Mouse (Mus musculus): ENCODE measurements around the gene Tbc1d21.

Tbc1d21 gene

DNA sequence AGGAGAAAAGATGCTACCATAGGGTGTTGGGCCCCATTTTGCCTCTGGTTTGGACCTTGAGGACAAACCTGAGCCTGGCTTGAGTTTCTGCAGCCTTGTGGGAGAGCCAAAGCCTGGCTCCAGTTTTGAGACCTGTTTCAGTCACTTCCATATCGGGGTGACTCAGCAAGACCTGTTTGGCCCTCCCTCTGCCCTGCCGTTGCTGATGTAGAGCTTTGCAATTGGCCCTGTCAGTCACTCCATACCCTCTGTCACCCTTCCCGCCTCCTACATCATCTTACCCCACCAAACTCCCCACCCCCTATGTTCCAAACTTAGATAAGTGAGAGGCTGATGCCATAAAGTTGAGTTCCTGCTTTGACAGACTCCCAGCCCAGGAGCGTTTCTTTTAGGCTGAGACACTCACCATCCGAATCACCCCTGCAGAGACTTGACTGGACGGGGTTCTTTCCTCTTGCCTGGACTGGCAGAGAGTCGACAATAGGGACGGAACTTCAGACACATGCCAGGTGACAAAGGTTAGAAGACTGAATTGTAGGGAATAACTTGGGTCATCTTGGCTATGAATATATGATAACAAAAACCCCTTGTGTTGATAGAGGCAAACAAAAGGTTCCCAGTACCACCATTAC, 33.5 kb downstream of the Tbc1d21 start:
- DNase-seq: no peak

DNA sequence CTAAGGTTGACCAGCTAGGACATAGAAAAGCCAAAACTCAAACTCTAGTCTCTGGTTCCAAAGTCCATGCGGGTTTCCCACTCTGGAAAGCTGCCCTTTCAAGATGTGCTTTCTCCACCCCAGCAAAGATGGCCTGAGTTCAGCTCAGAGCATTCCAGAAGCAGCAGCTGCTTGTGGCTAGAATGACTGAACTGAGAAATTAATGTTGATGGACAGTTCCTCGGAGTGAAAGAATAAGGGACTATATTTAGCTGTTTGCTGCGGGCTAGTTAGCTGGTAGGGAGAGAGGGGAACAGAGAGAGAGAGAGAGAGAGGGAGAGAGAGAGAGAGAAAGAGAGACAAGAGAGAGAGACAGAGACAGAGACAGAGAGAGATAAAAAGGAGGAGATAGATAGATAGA, 39.0 kb downstream of the Tbc1d21 start:
- no peak for DNase-seq

DNA sequence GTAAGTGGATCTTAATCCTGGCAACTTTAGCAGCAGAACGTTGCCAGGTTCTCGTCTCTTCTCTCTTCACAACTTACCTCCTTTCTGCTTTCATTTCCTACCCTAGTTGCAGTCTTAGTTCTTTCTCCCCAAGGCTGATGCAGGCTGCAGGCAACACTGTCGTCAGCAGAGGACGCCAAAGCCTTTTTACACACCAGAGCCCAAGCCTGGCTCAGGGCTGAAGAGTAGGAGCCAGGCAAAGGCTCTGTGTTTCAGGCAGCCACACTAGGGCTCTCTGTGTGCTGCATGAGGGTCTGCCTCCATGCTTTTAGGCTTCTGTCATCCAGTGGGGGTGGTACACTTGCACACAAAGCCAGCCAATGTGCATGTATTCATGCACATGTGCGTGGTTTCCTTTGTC, 40.0 kb downstream of the Tbc1d21 start:
- peak in 1 of 2 experiments; percentile 36 for DNase-seq

DNA sequence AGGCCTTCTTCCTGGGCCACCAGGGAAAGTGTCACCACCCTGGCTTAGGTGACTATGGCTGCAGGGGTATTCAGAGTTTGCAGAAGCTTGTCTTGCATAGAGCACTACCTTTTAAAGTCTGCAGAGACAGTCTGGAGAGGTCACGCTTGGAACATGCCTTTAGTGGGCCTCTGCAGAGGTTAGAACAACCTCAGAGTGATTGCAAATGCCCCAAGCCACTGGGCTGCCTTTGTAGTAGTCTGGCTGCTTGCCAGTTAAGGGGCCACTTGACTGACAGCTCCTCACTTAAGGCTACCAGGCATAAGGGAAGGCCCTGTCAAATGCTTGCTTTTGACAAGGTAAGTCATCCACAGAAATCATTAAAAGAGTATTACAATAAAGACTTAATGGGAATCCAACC, 42.9 kb downstream of the Tbc1d21 start:
- no peak for DNase-seq

DNA sequence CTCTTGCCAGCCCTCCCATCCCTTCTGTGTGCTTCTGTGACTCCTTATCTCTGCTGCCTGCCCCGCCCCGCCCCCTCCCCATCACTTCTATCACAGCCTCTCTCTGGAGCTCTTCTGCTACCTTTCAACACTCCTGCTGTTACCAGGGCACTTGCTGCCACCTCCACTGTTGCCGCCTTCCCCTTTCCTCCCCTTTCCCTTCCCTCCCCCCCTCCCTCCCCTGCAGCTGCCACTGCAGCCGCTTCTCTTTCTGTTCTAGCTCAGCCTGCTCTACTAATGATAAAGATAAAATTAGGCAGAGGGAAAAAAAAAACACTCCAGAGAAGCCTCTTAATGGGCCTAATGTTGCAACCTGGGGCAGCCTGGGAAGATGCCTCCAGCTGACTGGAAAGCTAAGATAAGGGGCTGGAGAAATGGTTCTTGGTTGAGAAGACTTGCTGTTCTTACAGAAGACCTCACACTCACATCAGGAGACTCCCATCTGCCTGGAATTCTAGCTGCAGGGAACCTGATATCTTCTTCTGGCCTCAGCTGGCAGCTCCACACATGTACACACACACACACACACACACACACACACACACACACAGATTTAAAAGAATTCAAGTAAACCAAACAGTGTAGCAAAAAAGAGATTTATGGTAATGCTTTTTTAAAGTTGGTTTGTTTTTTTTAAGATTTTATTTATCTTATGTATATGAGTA, 43.6 kb downstream of the Tbc1d21 start:
- no peak for DNase-seq

DNA sequence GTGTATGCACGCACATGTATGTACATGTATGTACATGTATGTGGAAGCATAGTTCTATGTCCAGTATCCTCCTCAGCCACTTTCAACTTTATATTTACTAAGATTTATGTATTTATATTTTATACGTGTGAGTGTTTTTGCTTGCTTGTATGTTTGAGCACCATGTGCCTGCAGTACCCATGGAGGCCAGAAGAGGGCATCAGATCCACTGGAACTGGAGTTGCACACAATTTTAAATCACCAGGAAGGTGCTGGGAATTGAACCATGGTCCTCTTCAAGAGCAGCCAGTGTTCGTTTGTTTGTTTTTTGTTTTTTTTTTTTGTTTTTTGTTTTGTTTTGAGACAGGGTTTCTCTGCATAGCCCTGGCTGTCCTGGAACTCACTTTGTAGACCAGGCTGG, 48.6 kb downstream of the Tbc1d21 start:
- DNase-seq: no peak

DNA sequence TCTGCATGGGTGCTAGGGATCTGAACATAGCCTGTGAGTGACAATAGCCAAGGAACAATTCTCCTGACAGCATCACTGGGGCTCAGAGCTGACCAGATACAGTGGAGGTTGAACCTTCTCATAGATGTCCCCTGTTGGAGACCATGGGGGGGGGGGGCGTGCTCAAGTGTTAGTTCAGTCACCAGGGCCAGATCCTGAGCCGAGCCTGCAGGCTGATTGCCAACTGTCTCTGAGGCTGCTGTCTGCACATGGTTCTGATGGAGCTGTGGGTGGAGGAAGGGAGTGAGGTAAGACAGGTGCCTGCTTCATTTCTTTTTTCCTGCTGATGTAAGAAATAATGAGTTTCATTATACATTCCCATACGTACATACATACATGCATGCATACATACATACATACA, 51.9 kb downstream of the Tbc1d21 start:
- no peak for DNase-seq

DNA sequence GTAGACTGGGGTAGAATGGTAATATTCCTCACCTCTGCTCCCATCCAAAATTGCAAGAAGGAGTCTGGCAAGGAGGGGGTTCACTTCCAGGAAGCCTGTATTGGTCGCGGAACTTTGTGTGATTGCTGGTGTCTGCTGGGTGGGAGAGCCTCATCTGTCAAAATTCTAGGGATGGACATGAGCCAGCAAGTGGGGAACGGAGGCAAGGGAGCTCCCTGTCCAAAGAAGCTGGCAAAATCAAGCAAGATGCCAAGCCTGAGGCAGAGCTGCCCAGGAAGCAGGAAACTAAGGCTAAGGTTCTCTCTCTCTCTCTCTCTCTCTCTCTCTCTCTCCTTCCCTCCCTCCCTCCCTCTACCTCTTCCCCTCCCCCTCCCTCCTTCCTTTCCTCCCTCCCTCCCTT, 52.9 kb downstream of the Tbc1d21 start:
- DNase-seq: no peak

DNA sequence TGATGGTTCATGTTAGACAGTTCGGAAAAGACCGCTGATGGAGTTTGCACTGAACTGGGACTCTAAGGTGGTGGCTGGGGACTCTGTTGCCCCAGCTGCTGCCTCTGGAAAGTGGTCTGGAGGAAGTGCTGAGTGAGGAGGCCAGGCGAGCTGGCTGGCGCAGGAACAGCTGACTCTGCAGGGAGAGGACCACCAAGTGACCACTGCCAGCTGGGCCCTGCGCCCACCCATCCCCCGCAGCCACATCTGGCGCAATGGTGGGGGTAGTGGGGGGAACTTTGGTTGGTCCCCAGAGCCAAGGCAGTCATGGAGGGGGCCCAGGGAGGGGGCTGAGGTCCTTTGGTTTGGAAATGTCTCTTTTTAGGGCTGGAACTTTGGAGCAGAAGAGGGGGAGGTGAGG, 53.5 kb downstream of the Tbc1d21 start:
- no peak for DNase-seq

DNA sequence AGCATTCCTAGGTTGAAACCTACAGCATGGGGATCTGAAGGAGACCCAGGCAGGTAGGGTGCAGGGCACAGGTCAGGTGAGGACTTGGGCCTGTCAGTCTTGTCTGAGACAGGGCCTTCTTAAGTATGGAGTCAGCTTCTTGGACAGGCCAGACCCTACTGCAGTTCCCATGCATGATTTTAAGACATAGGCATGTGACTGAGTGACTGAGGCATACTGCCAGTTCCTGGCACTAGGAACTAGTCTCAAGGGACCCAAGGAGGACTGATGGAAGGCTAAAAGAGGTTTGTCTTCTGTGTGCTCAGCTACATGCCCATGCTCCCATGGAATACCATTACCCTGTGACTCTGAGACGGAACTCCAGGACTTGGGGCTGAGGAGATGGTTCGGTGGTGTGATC, 54.4 kb downstream of the Tbc1d21 start:
- DNase-seq: no peak

DNA sequence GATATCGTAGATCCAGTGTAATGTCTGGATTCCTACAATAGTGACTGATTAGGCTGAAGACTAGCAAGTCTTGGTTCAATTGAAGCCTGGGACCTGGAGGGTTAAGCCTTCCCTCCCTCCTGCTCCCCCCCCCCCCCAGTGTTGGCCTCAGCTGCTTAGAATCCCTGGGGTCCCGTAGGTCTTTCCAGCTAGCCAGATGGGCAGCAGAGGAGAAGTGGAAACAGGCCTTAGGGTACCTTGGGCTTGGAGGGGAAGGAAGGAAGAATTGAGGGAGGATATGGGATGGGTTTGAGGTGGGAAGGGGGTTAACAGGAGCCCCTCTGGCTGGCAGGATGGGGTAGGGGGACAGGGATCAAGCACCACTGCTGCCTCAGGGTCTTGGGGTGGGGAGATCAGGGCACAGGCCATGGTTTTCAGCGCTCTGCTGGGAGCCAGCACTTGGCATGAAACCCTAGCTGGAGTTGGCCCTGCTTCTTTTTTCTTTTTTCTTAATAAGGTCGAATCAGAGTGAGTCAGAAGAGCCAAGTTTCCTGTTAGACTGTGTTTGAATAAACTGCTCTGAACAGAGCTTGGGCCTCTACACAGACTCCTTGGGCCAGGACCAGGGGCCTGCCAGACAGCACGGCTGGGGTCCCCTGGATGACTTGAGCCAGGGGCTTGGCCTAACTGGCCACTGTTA, 55.4 kb downstream of the Tbc1d21 start:
- no peak for DNase-seq

DNA sequence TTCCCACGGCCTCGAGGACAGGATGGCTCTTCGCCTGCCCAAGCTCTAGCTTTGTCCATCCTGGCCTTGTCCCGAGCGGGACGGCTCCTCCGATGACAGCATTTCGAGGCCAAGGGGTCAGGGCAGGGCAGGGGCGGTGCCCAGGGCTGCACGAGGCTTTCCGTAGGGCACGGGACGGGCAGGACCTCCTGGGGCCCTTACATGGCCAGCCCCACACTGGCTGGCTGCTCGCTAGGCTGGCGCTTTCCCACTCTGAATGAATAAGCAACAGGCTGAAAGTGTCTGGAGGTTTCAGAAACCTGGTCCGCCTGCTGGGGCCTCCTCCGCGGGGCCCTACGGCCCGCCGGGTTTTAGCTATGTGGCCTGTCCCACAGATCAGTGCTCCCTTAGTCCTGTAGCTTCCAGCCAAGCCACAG, 57.3 kb downstream of the Tbc1d21 start, which contains the start of gene Loxl1:
TSS of gene Loxl1 (minus strand) at position 243 of the 416 bp plus-strand sequence.
- DNase-seq: peak; percentile 61 to 80

DNA sequence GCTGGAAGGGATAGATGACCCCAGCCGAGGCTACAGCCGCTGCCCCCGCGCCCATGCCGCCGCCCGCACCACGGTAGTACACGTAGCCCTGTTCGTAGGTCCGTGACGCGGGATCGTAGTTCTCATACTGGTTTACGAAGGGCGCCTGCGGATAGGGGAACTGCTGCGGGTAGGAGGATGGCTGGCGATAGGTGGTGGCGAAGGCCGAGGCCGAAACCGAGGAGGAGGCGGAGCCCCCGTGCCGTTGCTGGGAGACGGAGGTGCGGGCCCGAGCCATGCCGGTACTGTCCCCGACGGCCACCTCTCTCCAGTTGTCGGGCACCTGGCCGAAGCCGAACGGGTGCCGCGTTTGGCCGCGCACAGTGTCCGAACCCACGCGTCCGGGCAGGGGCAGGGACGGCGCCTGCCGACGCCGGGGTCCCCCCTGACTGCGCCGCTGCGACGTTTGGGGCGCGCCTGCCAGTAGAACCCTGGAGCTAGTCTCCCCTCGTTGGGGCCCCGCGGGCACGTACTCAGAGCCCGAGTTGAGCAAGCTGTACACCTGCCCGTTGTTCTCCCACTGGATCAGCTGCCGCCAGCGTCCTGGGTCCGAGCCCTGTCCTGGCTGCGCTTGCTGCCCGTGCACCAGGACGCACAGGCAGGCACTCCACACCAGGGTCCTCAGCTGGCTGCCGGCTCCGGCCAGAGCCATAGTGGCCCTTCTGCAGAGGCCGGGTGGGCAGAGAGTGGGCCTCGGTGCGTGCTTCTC, 57.9 kb downstream of the Tbc1d21 start:
- DNase-seq: peak; percentile 53 to 83

DNA sequence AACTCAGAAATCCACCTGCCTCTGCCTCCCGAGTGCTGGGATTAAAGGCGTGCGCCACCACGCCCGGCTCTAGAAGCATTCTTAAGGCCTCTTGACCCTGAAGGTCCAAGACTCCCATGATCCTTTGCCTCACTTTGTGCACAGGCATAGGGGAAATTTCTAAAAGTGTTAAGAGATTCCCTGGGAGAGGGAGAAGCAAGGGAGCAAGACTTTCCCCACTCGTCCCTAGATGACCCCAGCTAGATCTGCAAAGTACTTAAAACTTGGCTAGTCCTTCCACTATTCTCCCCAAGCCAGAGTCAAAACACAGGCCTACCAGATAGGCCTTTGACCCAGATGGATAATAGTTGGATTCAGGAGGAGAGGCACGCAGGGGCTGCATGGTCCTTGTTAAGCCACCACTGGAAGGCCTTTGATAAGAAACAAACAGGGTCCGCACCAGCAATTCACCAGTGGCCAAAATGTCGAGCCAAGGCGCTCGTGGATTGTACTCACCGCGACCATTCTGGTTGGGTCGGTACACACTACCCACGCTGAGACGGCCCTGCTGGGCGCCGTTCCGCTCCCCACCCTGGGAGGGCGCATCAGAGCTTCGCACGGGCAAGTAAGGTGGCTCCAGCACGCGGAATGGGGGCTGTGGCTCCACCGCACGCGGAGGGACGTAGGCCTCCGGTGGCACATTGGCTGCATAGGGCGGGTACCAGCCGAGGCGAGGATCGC, 58.9 kb downstream of the Tbc1d21 start:
- DNase-seq: peak in 1 of 2 experiments; percentile 53

DNA sequence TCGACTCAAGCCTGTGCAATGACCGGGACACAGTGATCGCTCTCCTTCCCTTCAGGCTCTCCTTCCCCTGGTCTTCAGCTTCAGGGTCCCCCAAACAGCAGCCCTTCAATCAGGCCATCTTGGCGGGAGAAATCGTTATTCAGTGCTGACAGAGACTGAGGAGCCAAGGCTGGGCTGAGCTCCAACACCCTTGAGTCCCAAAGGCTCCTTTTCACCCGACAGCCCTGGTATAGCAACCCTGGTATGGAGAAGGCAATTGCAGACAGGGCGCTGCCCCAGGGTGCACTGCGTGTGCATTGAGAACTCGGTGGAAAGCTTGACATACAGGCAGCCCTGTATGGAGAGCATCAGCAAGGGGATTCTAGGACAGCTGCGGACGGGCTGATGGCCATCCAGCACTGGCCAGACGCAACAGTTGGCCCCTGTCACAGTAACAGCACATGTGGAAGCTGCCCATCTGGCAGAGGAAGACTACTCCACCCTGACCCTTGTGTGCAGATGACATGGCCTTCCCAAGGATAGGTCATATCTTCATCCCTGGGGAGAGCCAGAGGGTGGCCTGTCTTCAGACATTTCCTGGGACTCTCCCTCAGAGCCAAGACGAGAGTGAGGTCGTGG, 60.1 kb downstream of the Tbc1d21 start:
- DNase-seq: peak; percentile 50 to 69

Measured in kidney, postnatal 25 days (tissue).